Mouse (Mus musculus) neural tube, embryonic 13.5 days (tissue): Measurements from ENCODE around the gene Kel. TPM values are rescaled to one million over a fixed set of nuclear protein-coding genes. Genes with fewer than 3 reads are reported as not detected.
A peak's percentile ranks its signal among the peaks of the same experiment; 100 is the strongest.

Experiments
- ATAC-seq: fragments of 200-750 bp; cut with Nextera tagmentation; 2 replicates; pipeline ENCODE4 v1.8.0; 2017; ENCODE audit warnings: low read depth, mild to moderate bottlenecking, moderate TSS enrichment, moderate library complexity
- H3K27ac ChIP-seq: fragments of 300-500 bp; sonication (generic); replicated peaks from 2 replicates; pipeline ENCODE4 v1.5.1; 2015; ENCODE audit warnings: moderate library complexity, mild to moderate bottlenecking, inconsistent platforms
- H3K27me3 ChIP-seq: fragments of 300-500 bp; sonication (generic); 2 replicates; pipeline ENCODE4 v1.6.1; 2015; ENCODE audit warnings: mild to moderate bottlenecking, inconsistent platforms
- H3K36me3 ChIP-seq: fragments of 300-500 bp; sonication (generic); 2 replicates; pipeline ENCODE4 v1.6.1; 2015; ENCODE audit warnings: mild to moderate bottlenecking, inconsistent platforms
- H3K4me1 ChIP-seq: fragments of 300-500 bp; sonication (generic); replicated peaks from 2 replicates; pipeline ENCODE4 v1.6.1; 2015; ENCODE audit warnings: inconsistent platforms
- H3K4me2 ChIP-seq: fragments of 300-500 bp; sonication (generic); 2 replicates; pipeline ENCODE4 v1.6.1; 2015; ENCODE audit warnings: inconsistent platforms, mild to moderate bottlenecking, moderate library complexity
- H3K4me3 ChIP-seq: fragments of 300-500 bp; sonication (generic); 2 replicates; pipeline ENCODE4 v1.5.1; 2015; ENCODE audit warnings: mild to moderate bottlenecking, inconsistent platforms
- H3K9ac ChIP-seq: fragments of 300-500 bp; sonication (generic); 2 replicates; pipeline ENCODE4 v1.6.1; 2015; ENCODE audit warnings: moderate library complexity, mild to moderate bottlenecking, inconsistent platforms
- H3K9me3 ChIP-seq: fragments of 300-500 bp; sonication (generic); 2 replicates; pipeline ENCODE4 v1.6.1; 2016; ENCODE audit warnings: inconsistent platforms
- WGBS: fragments of 180-500 bp; shearing (Covaris S2); methylation state at CpG from one replicate; pipeline ENCODE4 v1.1.7; 2015; 5-methylcytosine and 5-hydroxymethylcytosine counted together
- polyA plus RNA-seq: library from polyadenylated mRNA; unstranded; fragments of >200 nt; fragmentation: Nextera tagmentation; extraction: Ambion mirVana; gene quantifications from 2 replicates; pipeline ENCODE4 v1.2.1, GENCODE M21; 2015

Gene Kel
- polyA plus RNA-seq, 1 experiment from 2014 or later = 0.82 TPM

DNA sequence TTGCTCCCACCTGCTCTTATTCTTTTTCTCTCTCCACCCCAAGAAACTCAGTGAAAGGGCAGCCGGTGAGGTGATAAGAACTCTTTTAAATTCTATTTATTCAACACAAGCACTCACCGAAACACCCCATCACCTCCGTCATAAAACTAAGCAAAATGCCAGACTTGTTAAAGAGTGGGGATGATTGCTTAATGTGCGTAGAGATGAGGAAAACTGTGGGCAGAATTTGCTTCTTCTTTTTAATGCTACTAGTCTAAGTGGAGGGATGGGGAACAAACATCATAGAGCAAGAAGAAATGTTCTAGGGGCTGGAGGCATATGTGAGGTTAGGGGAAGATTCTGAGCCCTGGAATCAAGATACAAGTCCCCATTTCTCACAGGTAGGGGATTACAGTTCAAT lies 61.4 kb downstream of the Kel start:
- ATAC-seq = no peak
- WGBS = 89% methylated on average over 4 of the region's 4 CpGs

DNA sequence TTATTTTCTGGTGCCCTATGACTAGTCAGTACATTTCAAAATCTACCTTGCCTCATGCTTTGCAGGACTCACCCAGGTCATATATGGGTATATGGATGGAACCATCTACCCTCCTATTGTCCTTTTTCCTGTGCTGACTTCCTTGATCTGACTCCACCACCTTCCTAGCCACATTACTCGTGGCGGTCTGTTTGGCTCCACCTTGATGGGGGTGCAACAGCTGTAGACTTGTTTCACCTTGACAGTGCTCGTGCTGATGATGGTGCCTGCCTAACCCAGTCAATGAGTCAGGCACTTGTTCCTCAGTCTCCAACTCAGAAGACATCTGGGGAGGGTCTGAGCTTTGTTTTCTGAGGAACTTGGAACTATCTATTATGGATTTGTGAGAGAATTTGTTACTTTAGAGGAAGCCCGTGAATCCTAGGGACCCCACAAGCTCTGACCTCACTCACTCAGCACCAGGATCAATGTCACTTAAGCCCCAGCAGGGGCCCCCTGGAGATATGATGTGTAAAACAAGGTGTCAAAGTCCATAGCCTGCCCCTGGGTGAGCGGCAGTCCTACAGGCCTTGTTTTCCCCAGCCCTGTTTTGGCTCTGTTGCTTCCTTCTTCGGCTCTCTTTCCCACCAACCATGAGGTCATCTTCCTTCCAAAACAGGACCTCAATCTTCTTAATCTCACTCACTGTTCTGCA lies 62.8 kb downstream of the Kel start:
- 93% methylated on average over 6 of the region's 6 CpGs for WGBS
- no peak for ATAC-seq
- H3K4me2 ChIP-seq = no peak overlapping the region

More for the DNA sequence above, 61.4 kb downstream of the Kel start:
- Histone ChIP-seq H3K4me1 (no peaks in the 10 kb centered on the region), H3K36me3 (no peaks in the 10 kb centered on the region), H3K4me3 (no peak overlapping the region), H3K4me2 (no peak overlapping the region), H3K9me3 (no peaks in the 10 kb centered on the region), H3K27ac (no peak overlapping the region), H3K27me3 (no peaks in the 10 kb centered on the region), H3K9ac (no peak overlapping the region)

GRCm38 (mm10) chr6:41640449-41640848 lies 63.7 kb downstream of the Kel start:
- Histone ChIP-seq H3K4me3 (no peak overlapping the region), H3K27ac (no peak overlapping the region), H3K4me2 (no peak overlapping the region), H3K36me3 (no peaks in the 10 kb centered on the region), H3K9me3 (no peaks in the 10 kb centered on the region), H3K27me3 (no peaks in the 10 kb centered on the region), H3K9ac (no peak overlapping the region), H3K4me1 (no peaks in the 10 kb centered on the region)
- ATAC-seq = no peak
- WGBS = 48% methylated on average over 3 of the region's 3 CpGs

More for the DNA sequence above, 62.8 kb downstream of the Kel start:
- no peaks in the 10 kb centered on the region for H3K27me3 ChIP-seq
- no peaks in the 10 kb centered on the region for H3K36me3 ChIP-seq
- H3K27ac ChIP-seq = no peak overlapping the region
- H3K9me3 ChIP-seq = no peaks in the 10 kb centered on the region
- no peak overlapping the region for H3K4me3 ChIP-seq
- H3K9ac ChIP-seq = no peak overlapping the region
- H3K4me1 ChIP-seq = no peaks in the 10 kb centered on the region

DNA sequence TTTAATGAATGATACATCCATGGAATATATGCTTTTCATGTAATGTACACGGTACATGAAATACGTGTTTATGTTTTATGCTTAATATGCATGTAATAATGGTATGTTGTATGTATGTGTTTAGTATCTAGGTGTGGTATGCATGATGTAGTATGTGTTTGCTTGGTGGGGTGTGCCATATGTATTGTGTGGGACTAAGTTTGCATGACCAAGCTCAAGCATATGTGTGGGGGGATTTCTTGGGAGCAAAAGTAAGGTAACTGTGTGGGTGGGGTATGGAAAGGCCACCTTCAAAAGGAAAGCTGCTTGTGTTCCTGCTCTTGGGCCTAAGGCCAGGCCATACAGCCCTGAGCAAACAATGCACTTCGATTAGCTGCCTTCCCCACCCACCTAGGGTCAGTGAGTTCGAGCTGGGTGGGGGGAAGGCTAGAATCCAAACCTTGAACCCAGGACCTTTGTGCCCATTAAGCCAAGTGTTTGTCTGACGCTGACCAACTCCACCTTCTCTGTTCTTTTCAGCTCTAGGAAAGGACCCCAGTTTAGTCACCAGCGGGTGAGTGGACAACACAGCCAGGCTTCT lies 66.1 kb downstream of the Kel start:
- 83% methylated on average over 6 of the region's 6 CpGs for WGBS
- H3K9me3 ChIP-seq = no peaks in the 10 kb centered on the region
- ATAC-seq = no peak
- no peak overlapping the region for H3K4me2 ChIP-seq
- H3K9ac ChIP-seq = no peak overlapping the region
- no peaks in the 10 kb centered on the region for H3K4me1 ChIP-seq
- no peak overlapping the region for H3K27ac ChIP-seq
- no peaks in the 10 kb centered on the region for H3K27me3 ChIP-seq
- H3K36me3 ChIP-seq = no peaks in the 10 kb centered on the region
- H3K4me3 ChIP-seq = no peak overlapping the region

GRCm38 (mm10) chr6:41637393-41637792 lies 66.7 kb downstream of the Kel start:
- no peaks in the 10 kb centered on the region for H3K9me3 ChIP-seq
- H3K4me2 ChIP-seq = no peak overlapping the region
- H3K4me3 ChIP-seq = no peak overlapping the region
- no peaks in the 10 kb centered on the region for H3K36me3 ChIP-seq
- no peaks in the 10 kb centered on the region for H3K27me3 ChIP-seq
- ATAC-seq = 0 out of 2 replicates have a peak, but pooled peaks have one; percentile 23
- no peaks in the 10 kb centered on the region for H3K4me1 ChIP-seq
- H3K9ac ChIP-seq = no peak overlapping the region
- H3K27ac ChIP-seq = no peak overlapping the region
- WGBS = 13% methylated on average over 1 of the region's 1 CpGs

Other genes with a start within 250 kb of the Kel start
- not detected in 2 replicates for gene Prss1, start 245.4 kb downstream of the Kel start, polyA plus RNA-seq
- not detected in 2 replicates for gene Prss2, start 182.6 kb downstream of the Kel start, polyA plus RNA-seq
- 24.1 and 29.8 TPM in 2 replicates for gene Ephb6, start 98.9 kb downstream of the Kel start, polyA plus RNA-seq
- 0.65 and 0.81 TPM in 2 replicates for gene Trpv6, start 67.9 kb downstream of the Kel start, polyA plus RNA-seq
- not detected in 2 replicates for gene Trpv5, start 23.6 kb downstream of the Kel start, polyA plus RNA-seq
- gene Llcfc1, start 19.9 kb downstream of the Kel start, polyA plus RNA-seq = not detected in 2 replicates
- gene Olfr459, start 70.8 kb upstream of the Kel start, polyA plus RNA-seq = not detected in 2 replicates
- gene Pip, start 143.2 kb upstream of the Kel start, polyA plus RNA-seq = not detected in 2 replicates
- gene Sval2, start 148.7 kb upstream of the Kel start, polyA plus RNA-seq = not detected in 2 replicates
- not detected in 2 replicates for gene Sval1, start 247.3 kb upstream of the Kel start, polyA plus RNA-seq